In the genomic region with DNA sequence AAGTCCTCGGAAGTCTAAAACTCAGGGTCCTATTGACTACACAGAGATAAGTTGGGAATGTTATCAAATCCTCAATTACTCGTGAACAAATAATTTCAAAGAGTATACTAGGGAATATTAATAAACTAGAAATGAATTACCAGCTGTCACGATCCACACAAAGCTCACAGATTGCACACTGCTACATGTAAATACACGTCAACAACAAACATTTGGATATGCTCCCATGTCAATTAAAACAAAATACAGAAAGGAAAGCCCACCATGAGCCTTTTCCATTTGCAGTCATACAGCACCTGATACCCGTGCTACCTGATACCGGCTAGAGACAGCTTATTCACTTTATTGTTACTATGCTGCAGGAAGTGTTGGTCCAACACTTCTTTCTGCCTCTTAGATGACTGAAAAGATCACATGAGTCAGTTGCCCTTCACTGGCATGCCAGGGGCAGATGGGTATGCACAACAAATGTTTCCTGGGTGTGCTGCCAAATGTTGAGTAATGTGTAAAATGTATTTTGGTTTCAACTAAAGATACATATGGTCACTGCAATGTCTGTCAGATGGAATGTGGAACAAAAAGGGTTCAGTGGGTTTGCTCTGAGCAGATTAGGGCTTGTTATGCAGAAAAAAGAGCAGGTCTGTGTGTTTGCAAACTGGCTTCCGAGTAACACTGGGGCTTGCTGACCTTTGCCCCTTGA, we compare ENCODE assay signal across 10 mouse cellular contexts.
DNase-seq lines count a peak whose midpoint lies in the region; ATAC-seq and TF ChIP-seq lines count a peak whose summit lies in the region.
"Had no signal": no experiment of that assay in that cellular context is flagged by ENCODE, and none has a peak within 500 bp of the region (broad histone marks: within the 10 kb centered on the region; RNA-seq: fewer than 3 reads in every experiment).

No protein-coding gene starts in this region.

- 76% methylated on average over 7 of the region's 7 CpGs for WGBS in midbrain, postnatal 0 days
- 79% methylated on average over 7 of the region's 7 CpGs for WGBS in midbrain, embryonic 10.5 days

- H3K4me3 ChIP-seq in midbrain, postnatal 0 days (ENCODE audit: low read depth, low read length) = no peak overlapping the region
- H3K4me3 ChIP-seq in midbrain, embryonic 10.5 days = no peak overlapping the region
- H3K4me3 ChIP-seq: megakaryocyte, embryonic 14.5 days had no signal

- DNase-seq in midbrain, postnatal 0 days (ENCODE audit: low spot score) = peak; percentile 26
- no peak for DNase-seq in midbrain, embryonic 10.5 days (ENCODE audit: low spot score)
- DNase-seq in cerebellum, postnatal 10 days = peak; percentile 52 to 65
- DNase-seq in layer of hippocampus, postnatal 36 days = peak; percentile 69 to 74
- no peak for DNase-seq in ovary, postnatal 14 days (ENCODE audit: low spot score)
- no peak for DNase-seq in gastrocnemius, postnatal 10 days
- DNase-seq in thymus, postnatal 14 days = no peak
- no peak for DNase-seq in kidney, postnatal 36 days

- no peak for ATAC-seq in midbrain, postnatal 0 days (ENCODE audit: low FRiP score)

- no peaks in the 10 kb centered on the region for H3K4me1 ChIP-seq in midbrain, postnatal 0 days (ENCODE audit: insufficient read depth, low read length)
- H3K4me1 ChIP-seq in midbrain, embryonic 10.5 days = peaks cover 5% of the 10 kb centered on the region
- H3K4me1 ChIP-seq: megakaryocyte, embryonic 14.5 days had no signal

- no peaks in the 10 kb centered on the region for H3K9me3 ChIP-seq in midbrain, postnatal 0 days (ENCODE audit: low read length)
- H3K9me3 ChIP-seq in midbrain, embryonic 10.5 days (replicated peaks) = no peaks in the 10 kb centered on the region
- H3K9me3 ChIP-seq: megakaryocyte, embryonic 14.5 days had no signal

- TF ChIP-seq CTCF in midbrain, postnatal 0 days (IDR thresholded peaks at IDR 0.05) = no peak

- no peaks in the 10 kb centered on the region for H3K27me3 ChIP-seq in midbrain, postnatal 0 days (ENCODE audit: insufficient read depth, low read length)
- no peaks in the 10 kb centered on the region for H3K27me3 ChIP-seq in midbrain, embryonic 10.5 days (ENCODE audit: low read depth, poor library complexity, severe bottlenecking)
- H3K27me3 ChIP-seq: megakaryocyte, embryonic 14.5 days had no signal

- no peaks in the 10 kb centered on the region for H3K36me3 ChIP-seq in midbrain, postnatal 0 days (ENCODE audit: insufficient read depth, low read length)
- no peaks in the 10 kb centered on the region for H3K36me3 ChIP-seq in midbrain, embryonic 10.5 days

- H3K9ac ChIP-seq in midbrain, postnatal 0 days (replicated peaks; ENCODE audit: low read length, poor library complexity, severe bottlenecking) = no peak overlapping the region

- H3K4me2 ChIP-seq in midbrain, postnatal 0 days (ENCODE audit: low read depth, low read length, poor library complexity, severe bottlenecking) = no peak overlapping the region

- H3K27ac ChIP-seq in midbrain, postnatal 0 days (ENCODE audit: low read depth, low read length) = no peak overlapping the region
- H3K27ac ChIP-seq in midbrain, embryonic 10.5 days (replicated peaks) = no peak overlapping the region
- H3K27ac ChIP-seq: kidney, postnatal 0 days had no signal

Comparison
In these comparisons a context has a peak if more than half of its experiments do, and no peak if none do; other contexts are left out.
1. DNase-seq: peak in midbrain, postnatal 0 days (single experiment), cerebellum, postnatal 10 days (2 of 2) and layer of hippocampus, postnatal 36 days (2 of 2); none in midbrain, embryonic 10.5 days (single experiment), ovary, postnatal 14 days (single experiment), gastrocnemius, postnatal 10 days (single experiment), thymus, postnatal 14 days (single experiment) and kidney, postnatal 36 days (0 of 2).